Mouse (Mus musculus) MEL (cell line): ENCODE measurements around the gene Vwa8.

Experiments
- CTCF ChIP-seq, 3 experiments: IDR thresholded peaks in 2 of 3; conservative IDR thresholded peaks in 1 of 3; 2 replicates each; pipeline ENCODE4 v1.5.1; 2011 to 2012; ENCODE audit warnings: low read length in 3 of 3, low read depth in 2 of 3, mild to moderate bottlenecking in 2 of 3, improper control_type of control experiment in 1 of 3, inconsistent platforms in 1 of 3, mixed read lengths in 1 of 3, moderate library complexity in 1 of 3; ENCODE audit not compliant: control insufficient read depth in 1 of 3, insufficient read depth in 1 of 3, poor library complexity in 1 of 3, severe bottlenecking in 1 of 3
- E2F4 ChIP-seq: IDR thresholded peaks from 2 replicates; pipeline ENCODE4 v1.6.1; 2011; ENCODE audit warnings: low read depth, low read length, improper control_type of control experiment, borderline replicate concordance
- EP300 ChIP-seq, 2 experiments: IDR thresholded peaks; 2 replicates each; pipeline ENCODE4 v1.6.1; 2011; ENCODE audit warnings: improper control_type of control experiment in 2 of 2, low read length in 2 of 2, low read depth in 1 of 2, mild to moderate bottlenecking in 1 of 2
- JUND ChIP-seq: IDR thresholded peaks from 2 replicates; pipeline ENCODE4 v1.6.1; 2011; ENCODE audit warnings: low read depth, mild to moderate bottlenecking, improper control_type of control experiment, low read length
- MAFK ChIP-seq: IDR thresholded peaks from 2 replicates; pipeline ENCODE4 v1.6.1; 2011; ENCODE audit warnings: low read depth, mild to moderate bottlenecking, low read length, improper control_type of control experiment, borderline replicate concordance
- MYB ChIP-seq: IDR thresholded peaks from 2 replicates; pipeline ENCODE4 v1.6.1; 2011; ENCODE audit warnings: mild to moderate bottlenecking, low read depth, low read length, improper control_type of control experiment
- MYC ChIP-seq: IDR thresholded peaks from 2 replicates; pipeline ENCODE4 v1.6.1; 2011; ENCODE audit warnings: low read depth, mild to moderate bottlenecking, low read length, improper control_type of control experiment, moderate library complexity
- POLR2A ChIP-seq, 2 experiments: IDR thresholded peaks; 2 replicates each; pipeline ENCODE4 v1.6.1; 2011 to 2012; ENCODE audit warnings: low read length in 2 of 2, mild to moderate bottlenecking in 2 of 2, control low read depth in 1 of 2, improper control_type of control experiment in 1 of 2, low read depth in 1 of 2, moderate library complexity in 1 of 2; ENCODE audit not compliant: control insufficient read depth in 1 of 2, insufficient read depth in 1 of 2, poor library complexity in 1 of 2
- POLR2AphosphoS2 ChIP-seq: IDR thresholded peaks from 2 replicates; pipeline ENCODE4 v1.6.1; 2011; ENCODE audit warnings: low read length, improper control_type of control experiment
- RCOR1 ChIP-seq: IDR thresholded peaks from 2 replicates; pipeline ENCODE4 v1.6.1; 2012; ENCODE audit warnings: low read depth, mild to moderate bottlenecking, inconsistent platforms, low read length, improper control_type of control experiment
- TAL1 ChIP-seq: IDR thresholded peaks from 2 replicates; pipeline ENCODE4 v1.6.1; 2012; ENCODE audit warnings: mild to moderate bottlenecking, inconsistent platforms, low read length, moderate library complexity, mixed read lengths
- ZNF384 ChIP-seq: IDR thresholded peaks from 2 replicates; pipeline ENCODE4 v1.6.1; 2012; ENCODE audit warnings: low read depth, mild to moderate bottlenecking, inconsistent platforms, low read length, improper control_type of control experiment

DNA sequence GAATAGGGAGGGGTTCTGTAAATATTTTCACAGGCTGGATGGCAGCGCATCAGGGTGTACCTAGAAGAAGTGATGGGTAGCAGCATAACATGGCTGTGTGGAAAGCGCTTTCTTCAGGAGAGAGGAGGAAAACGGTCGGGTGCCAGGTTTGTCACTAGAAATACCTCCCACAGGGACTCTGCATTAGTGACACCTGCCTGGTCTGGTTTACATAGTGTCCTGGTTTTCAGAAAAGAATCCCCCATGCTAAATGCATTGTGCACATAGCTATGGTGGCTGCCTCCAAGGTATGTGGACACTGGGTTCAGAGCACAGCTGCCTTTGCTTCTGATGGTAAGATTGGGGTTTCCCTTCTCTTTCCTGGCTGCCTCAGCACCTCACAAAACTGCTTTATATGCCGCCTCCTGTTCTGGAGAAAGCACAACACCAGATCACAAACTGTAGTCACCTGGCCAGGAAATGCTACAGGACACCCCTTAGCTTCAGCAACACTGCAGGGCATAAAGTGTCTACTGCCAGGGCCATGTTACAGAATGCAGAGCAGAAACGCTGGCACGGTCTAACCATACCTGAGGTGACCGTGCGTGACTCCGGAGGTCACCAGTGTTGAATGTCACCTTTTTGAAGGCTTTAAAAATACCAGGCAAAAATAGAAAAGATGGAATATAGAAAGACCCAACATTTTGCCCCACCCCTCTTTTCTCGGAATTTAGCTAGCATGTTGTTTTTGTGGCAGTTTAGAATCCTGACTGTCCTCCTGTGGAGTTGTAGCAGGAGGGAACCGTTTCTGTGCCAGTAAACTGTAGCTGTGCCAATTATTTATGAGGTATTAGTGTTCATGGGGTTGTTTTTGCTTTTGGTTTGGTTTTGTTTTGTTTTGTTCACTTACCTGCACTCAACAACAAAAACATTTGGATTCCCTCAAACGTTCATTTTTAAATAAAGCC lies 295.7 kb downstream of the Vwa8 start:
- TF ChIP-seq POLR2AphosphoS2, result no peak
- TF ChIP-seq RCOR1, result no peak
- TF ChIP-seq CTCF (IDR thresholded peaks at IDR 0.05 in 2 of 3, conservative IDR thresholded peaks at IDR 0.05 in 1 of 3; ENCODE audit: control insufficient read depth in 1 of 3, insufficient read depth in 1 of 3, low read depth in 2 of 3, low read length in 3 of 3, poor library complexity in 1 of 3, severe bottlenecking in 1 of 3), result no peak
- TF ChIP-seq ZNF384, result no peak
- TF ChIP-seq POLR2A (IDR thresholded peaks at IDR 0.05; ENCODE audit: control insufficient read depth in 1 of 2, insufficient read depth in 1 of 2, low read depth in 1 of 2, low read length in 2 of 2, poor library complexity in 1 of 2), result no peak
- no peak for TF ChIP-seq JUND
- TF ChIP-seq MYC, result no peak
- TF ChIP-seq MAFK, result no peak
- TF ChIP-seq TAL1, result no peak
- TF ChIP-seq EP300 (IDR thresholded peaks at IDR 0.05; ENCODE audit: low read depth in 1 of 2, low read length in 2 of 2), result no peak
- no peak for TF ChIP-seq MYB
- no peak for TF ChIP-seq E2F4
